Mouse (Mus musculus) megakaryocyte, embryonic 14.5 days (primary cell): ENCODE data around the gene Cyp1b1. TPM values are rescaled to one million over a fixed set of nuclear protein-coding genes. Genes with fewer than 3 reads are reported as not detected.

Source experiments
- H3K27me3 ChIP-seq: replicated peaks from 2 replicates; pipeline ENCODE3; 2012; ENCODE audit warnings: inconsistent platforms
- H3K36me3 ChIP-seq: replicated peaks from 2 replicates; pipeline ENCODE3; 2012; ENCODE audit warnings: low read length, inconsistent platforms, mixed read lengths
- H3K4me1 ChIP-seq: 2 replicates; pipeline ENCODE4 v1.6.1; 2012; ENCODE audit warnings: inconsistent platforms
- H3K4me3 ChIP-seq: replicated peaks from 2 replicates; pipeline ENCODE3; 2012; ENCODE audit warnings: moderate library complexity, mild to moderate bottlenecking, inconsistent platforms
- H3K9me3 ChIP-seq: 2 replicates; pipeline ENCODE4 v1.6.1; 2012; ENCODE audit warnings: inconsistent platforms
- FLI1 ChIP-seq: IDR thresholded peaks from 2 replicates; pipeline ENCODE4 v1.6.1; 2012; ENCODE audit warnings: low read length, inconsistent platforms, mixed read lengths
- GATA1 ChIP-seq: IDR thresholded peaks from 3 replicates; pipeline ENCODE4 v1.6.1; 2012; ENCODE audit warnings: mixed read lengths, low read length, inconsistent platforms, borderline replicate concordance
- polyA plus RNA-seq: library from polyadenylated mRNA; stranded (reverse); fragments of >175 nt; gene quantifications from 2 replicates; pipeline ENCODE4 v1.2.3, GENCODE M21; 2012; ENCODE audit warnings: low replicate concordance; ENCODE audit not compliant: insufficient read depth

Cyp1b1 gene
- polyA plus RNA-seq, 1 experiment, result not detected

- no peaks in the 10 kb centered on the region for H3K36me3 ChIP-seq
- peaks cover 32% of the 10 kb centered on the region for H3K4me1 ChIP-seq
- H3K4me3 ChIP-seq, result peak overlapping the region; percentile 86
- peaks cover 78% of the 10 kb centered on the region for H3K27me3 ChIP-seq
- peaks cover 10% of the 10 kb centered on the region; the same call in 1 of the 2 replicates for H3K9me3 ChIP-seq
- TF ChIP-seq GATA1, result no peak
- TF ChIP-seq FLI1, result no peak
These were observed 835 bp upstream of the Cyp1b1 start for GRCm38 (mm10) chr17:79715649-79716143.

DNA sequence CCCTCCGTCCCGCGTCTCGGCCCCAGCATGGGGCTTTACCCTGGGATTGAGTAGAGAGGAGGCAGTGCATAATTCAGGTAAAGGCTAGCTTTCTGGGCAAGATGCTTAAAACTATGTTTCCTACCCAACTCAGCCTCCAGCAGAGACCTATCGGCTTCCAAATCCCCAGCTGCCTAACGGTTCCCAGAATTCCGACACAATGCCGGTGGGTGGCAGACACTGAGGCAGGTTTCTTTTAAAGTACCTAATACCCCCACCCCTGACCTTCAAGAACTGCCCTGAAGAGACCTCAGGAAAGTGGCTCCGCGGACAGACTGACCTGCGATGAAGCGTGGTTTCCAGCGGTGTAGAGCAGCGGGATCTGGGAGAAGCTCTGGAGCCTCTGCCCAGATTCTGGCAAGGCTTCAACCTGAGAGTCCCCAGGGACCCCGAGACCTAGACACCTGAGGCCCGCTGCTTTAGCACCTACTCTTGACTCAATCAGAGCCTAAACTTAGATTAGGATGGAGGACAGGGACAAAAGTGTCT is 429 bp downstream of the Cyp1b1 start:
- Histone ChIP-seq H3K4me3 (no peak overlapping the region), H3K27me3 (peaks cover 85% of the 10 kb centered on the region), H3K4me1 (peaks cover 32% of the 10 kb centered on the region), H3K9me3 (peaks cover 10% of the 10 kb centered on the region; the same call in 1 of the 2 replicates), H3K36me3 (no peaks in the 10 kb centered on the region)
- TF ChIP-seq FLI1, result no peak
- TF ChIP-seq GATA1, result no peak

GRCm38 (mm10) chr17:79713643-79714367 is 1.1 kb downstream of the Cyp1b1 start:
- peaks cover 10% of the 10 kb centered on the region; the same call in 1 of the 2 replicates for H3K9me3 ChIP-seq
- no peak for TF ChIP-seq GATA1
- TF ChIP-seq FLI1, result no peak
- no peaks in the 10 kb centered on the region for H3K36me3 ChIP-seq
- peaks cover 32% of the 10 kb centered on the region for H3K4me1 ChIP-seq
- H3K27me3 ChIP-seq, result peaks cover 81% of the 10 kb centered on the region
- peak overlapping the region; percentile 83 for H3K4me3 ChIP-seq

DNA sequence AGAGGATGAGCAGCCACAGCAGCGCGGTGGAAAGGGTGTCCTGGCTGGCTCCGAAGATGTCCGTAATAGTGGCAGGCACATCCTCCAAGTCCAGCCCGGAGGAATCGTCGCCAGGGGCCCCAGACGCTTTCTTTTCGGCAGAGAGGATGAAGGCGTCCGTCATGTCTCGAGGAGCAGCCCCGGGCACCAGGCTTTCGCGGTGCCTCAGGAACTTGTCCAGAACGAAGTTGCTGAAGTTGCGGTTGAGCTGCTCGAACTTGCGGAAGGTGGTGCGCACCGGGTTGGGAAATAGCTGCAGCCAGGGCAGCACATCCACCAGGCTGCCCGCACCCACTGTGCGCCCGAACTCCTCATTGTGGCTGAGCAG is 1.6 kb downstream of the Cyp1b1 start:
- no peaks in the 10 kb centered on the region for H3K36me3 ChIP-seq
- peaks cover 10% of the 10 kb centered on the region; the same call in 1 of the 2 replicates for H3K9me3 ChIP-seq
- peak overlapping the region; percentile 83 for H3K4me3 ChIP-seq
- peaks cover 76% of the 10 kb centered on the region for H3K27me3 ChIP-seq
- no peak for TF ChIP-seq GATA1
- TF ChIP-seq FLI1, result no peak
- H3K4me1 ChIP-seq, result peaks cover 32% of the 10 kb centered on the region

DNA sequence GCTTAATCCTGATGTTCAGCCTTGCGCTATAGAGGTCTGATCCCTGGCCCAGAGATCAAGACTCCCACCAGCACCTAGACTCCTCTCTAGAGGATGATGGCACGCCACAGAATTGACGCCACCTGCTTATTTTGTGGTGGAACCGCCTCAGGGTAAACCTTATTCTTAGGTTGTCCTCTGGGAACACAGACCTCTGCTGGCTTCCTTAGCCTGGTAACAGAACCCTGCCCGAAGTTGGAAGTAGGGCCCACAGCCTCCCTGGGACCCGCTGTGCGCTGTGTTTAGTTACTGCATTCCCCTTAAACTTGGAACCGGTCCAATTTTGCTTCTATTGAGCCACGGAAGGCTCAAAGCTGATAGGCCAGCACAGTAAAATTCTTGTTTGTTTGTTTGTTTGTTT is 2.3 kb downstream of the Cyp1b1 start:
- Histone ChIP-seq H3K4me1 (peaks cover 32% of the 10 kb centered on the region), H3K27me3 (peaks cover 72% of the 10 kb centered on the region), H3K4me3 (no peak overlapping the region), H3K36me3 (no peaks in the 10 kb centered on the region), H3K9me3 (peaks cover 10% of the 10 kb centered on the region; the same call in 1 of the 2 replicates)
- TF ChIP-seq FLI1 (no peak), GATA1 (no peak)

DNA sequence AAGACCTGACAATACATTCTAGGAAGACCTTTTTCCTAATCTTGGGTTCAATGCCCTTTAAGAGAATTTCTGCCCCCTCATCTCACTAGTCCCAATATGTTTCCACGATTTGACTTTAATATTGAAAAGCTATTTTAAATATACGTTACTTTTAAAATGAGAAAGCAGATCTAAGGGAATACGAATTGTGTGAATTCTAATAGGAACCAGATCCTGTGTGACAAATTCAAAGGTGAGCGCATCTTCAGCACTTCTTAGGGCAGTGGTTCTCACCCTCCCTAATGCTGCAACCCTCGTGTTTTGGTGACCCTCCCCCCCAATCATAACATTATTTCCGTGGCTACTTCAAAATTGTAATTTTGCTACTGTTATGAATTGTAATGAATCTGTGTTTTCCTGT is 2.9 kb downstream of the Cyp1b1 start:
- peaks cover 69% of the 10 kb centered on the region for H3K27me3 ChIP-seq
- TF ChIP-seq GATA1 (no peak), FLI1 (no peak)

GRCm38 (mm10) chr17:79710246-79710842 is 4.5 kb downstream of the Cyp1b1 start:
- Histone ChIP-seq H3K36me3 (no peaks in the 10 kb centered on the region), H3K9me3 (peaks cover 10% of the 10 kb centered on the region; the same call in 1 of the 2 replicates), H3K4me3 (no peak overlapping the region), H3K27me3 (peaks cover 58% of the 10 kb centered on the region), H3K4me1 (peaks cover 24% of the 10 kb centered on the region)
- TF ChIP-seq FLI1, result no peak
- TF ChIP-seq GATA1, result no peak

More for the DNA sequence above, 2.9 kb downstream of the Cyp1b1 start:
- Histone ChIP-seq H3K9me3 (peaks cover 10% of the 10 kb centered on the region; the same call in 1 of the 2 replicates), H3K4me3 (no peak overlapping the region), H3K36me3 (no peaks in the 10 kb centered on the region), H3K4me1 (peaks cover 32% of the 10 kb centered on the region)

- H3K4me1 ChIP-seq, result peaks cover 18% of the 10 kb centered on the region
- H3K4me3 ChIP-seq, result no peak overlapping the region
- no peaks in the 10 kb centered on the region for H3K36me3 ChIP-seq
- TF ChIP-seq FLI1 (no peak), GATA1 (no peak)
- peaks cover 52% of the 10 kb centered on the region for H3K27me3 ChIP-seq
- peaks cover 10% of the 10 kb centered on the region; the same call in 1 of the 2 replicates for H3K9me3 ChIP-seq
These were observed 5.1 kb downstream of the Cyp1b1 start for GRCm38 (mm10) chr17:79709718-79710117.

DNA sequence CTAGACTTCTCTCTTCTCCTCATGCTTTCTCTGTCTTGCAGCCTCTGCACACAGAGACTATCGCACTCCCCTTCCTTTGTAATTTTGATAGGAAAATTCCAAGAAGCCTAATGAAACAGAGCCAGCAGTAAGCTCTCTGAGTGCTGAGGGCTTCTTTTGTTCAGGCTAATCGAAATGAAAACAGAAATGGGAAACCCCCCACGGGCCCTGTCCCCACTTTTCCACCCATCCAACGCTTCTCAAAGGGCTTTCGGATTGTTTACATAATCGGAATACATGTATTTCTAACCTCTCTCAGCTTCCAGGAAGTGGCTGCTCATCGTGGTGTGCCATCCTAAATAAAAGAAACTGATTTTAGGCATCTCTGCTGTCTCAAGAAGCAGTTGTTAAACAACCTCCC is 6.7 kb downstream of the Cyp1b1 start:
- Histone ChIP-seq H3K36me3 (no peaks in the 10 kb centered on the region), H3K9me3 (no peaks in the 10 kb centered on the region), H3K27me3 (peaks cover 36% of the 10 kb centered on the region), H3K4me3 (no peak overlapping the region), H3K4me1 (peaks cover 3% of the 10 kb centered on the region)
- TF ChIP-seq FLI1 (no peak), GATA1 (no peak)
